Mouse (Mus musculus) spleen, adult 2 months (tissue): ENCODE measurements at regions not wholly inside any gene's neighbourhood (a gene's known extent, or its start where the extent isn't known, plus 50 kb on each side); places are given as distances from the start of the nearest gene placed in this dataset.

ENCODE experiments used
- DNase-seq, 2 experiments: peaks; one replicate each; pipeline versions ENCODE4 v3.0.0 to v3.0.0-alpha.2; 2012 to 2021; ENCODE audit warnings: low spot score in 2 of 2, low read depth in 1 of 2
- H3K27ac ChIP-seq: fragments of 200-500 bp; 2 replicates; pipeline ENCODE4 v1.5.1; 2012; ENCODE audit warnings: low read length, inconsistent platforms; ENCODE audit not compliant: insufficient read depth
- H3K27me3 ChIP-seq: fragments of 200-500 bp; 2 replicates; pipeline ENCODE4 v1.6.1; 2012; ENCODE audit warnings: mild to moderate bottlenecking, moderate library complexity, low read length, inconsistent platforms; ENCODE audit not compliant: control insufficient read depth, insufficient read depth
- H3K36me3 ChIP-seq: fragments of 200-500 bp; 2 replicates; pipeline ENCODE4 v1.6.1; 2012; ENCODE audit warnings: mild to moderate bottlenecking, low read length, inconsistent platforms; ENCODE audit not compliant: control insufficient read depth, insufficient read depth
- H3K4me1 ChIP-seq: fragments of 200-500 bp; 2 replicates; pipeline ENCODE4 v1.6.1; 2011; ENCODE audit warnings: inconsistent platforms; ENCODE audit not compliant: control insufficient read depth, insufficient read depth, insufficient read length
- H3K4me3 ChIP-seq: fragments of 200-500 bp; 2 replicates; pipeline ENCODE4 v1.5.1; 2011; ENCODE audit warnings: mild to moderate bottlenecking, inconsistent platforms; ENCODE audit not compliant: insufficient read depth, insufficient read length; ENCODE audit errors: extremely low read depth
- CTCF ChIP-seq: fragments of 200-500 bp; IDR thresholded peaks from 2 replicates; pipeline ENCODE4 v1.5.1; 2011; ENCODE audit warnings: mild to moderate bottlenecking, inconsistent platforms; ENCODE audit not compliant: insufficient read depth, insufficient read length, insufficient replicate concordance; ENCODE audit errors: extremely low read depth
- POLR2A ChIP-seq: fragments of 200-500 bp; IDR thresholded peaks from 2 replicates; pipeline ENCODE4 v1.6.1; 2011; ENCODE audit warnings: low read depth, low read length, inconsistent platforms
- WGBS: fragments of 180-500 bp; shearing (Covaris S2); methylation state at CpG from one replicate; pipeline ENCODE4 v1.1.7; 2018; 5-methylcytosine and 5-hydroxymethylcytosine counted together

- no peak overlapping the region for H3K27ac ChIP-seq
- DNase-seq: no peak
These were observed 166.3 kb downstream of the Plpp3 start for GRCm38 (mm10) chr4:105323446-105323845.

DNA sequence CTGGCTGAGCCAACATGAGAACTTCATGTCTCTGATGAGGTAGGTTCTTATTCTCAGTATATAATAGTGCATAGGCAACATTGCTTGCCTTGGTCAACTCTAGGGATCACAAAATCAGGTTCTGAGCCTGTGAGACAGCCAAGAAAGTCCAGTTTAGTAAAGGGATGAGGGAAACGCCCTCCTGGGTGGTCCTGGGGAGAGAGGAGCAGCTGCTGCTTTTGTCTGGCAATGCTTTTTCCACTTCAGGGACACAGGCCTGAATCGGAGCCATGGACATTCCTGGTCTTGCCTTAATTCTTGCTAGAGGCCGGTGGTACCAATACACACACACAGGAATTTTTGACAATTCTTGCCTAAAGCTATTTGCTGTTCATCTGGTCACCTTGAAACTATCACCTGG lies 169.8 kb downstream of the Plpp3 start:
- H3K27ac ChIP-seq: no peak overlapping the region
- no peaks in the 10 kb centered on the region for H3K27me3 ChIP-seq
- H3K36me3 ChIP-seq: no peaks in the 10 kb centered on the region
- 79% methylated on average over 3 of the region's 3 CpGs for WGBS
- no peaks in the 10 kb centered on the region for H3K4me1 ChIP-seq
- no peak overlapping the region for H3K4me3 ChIP-seq
- no peak for DNase-seq
- no peak for TF ChIP-seq CTCF
- TF ChIP-seq POLR2A: no peak

More at GRCm38 (mm10) chr4:105323446-105323845, 166.3 kb downstream of the Plpp3 start:
- H3K4me3 ChIP-seq: no peak overlapping the region
- WGBS: 90% methylated on average over 1 of the region's 1 CpGs
- H3K27me3 ChIP-seq: no peaks in the 10 kb centered on the region
- no peaks in the 10 kb centered on the region for H3K36me3 ChIP-seq
- TF ChIP-seq POLR2A (no peak), CTCF (no peak)
- H3K4me1 ChIP-seq: no peaks in the 10 kb centered on the region

DNA sequence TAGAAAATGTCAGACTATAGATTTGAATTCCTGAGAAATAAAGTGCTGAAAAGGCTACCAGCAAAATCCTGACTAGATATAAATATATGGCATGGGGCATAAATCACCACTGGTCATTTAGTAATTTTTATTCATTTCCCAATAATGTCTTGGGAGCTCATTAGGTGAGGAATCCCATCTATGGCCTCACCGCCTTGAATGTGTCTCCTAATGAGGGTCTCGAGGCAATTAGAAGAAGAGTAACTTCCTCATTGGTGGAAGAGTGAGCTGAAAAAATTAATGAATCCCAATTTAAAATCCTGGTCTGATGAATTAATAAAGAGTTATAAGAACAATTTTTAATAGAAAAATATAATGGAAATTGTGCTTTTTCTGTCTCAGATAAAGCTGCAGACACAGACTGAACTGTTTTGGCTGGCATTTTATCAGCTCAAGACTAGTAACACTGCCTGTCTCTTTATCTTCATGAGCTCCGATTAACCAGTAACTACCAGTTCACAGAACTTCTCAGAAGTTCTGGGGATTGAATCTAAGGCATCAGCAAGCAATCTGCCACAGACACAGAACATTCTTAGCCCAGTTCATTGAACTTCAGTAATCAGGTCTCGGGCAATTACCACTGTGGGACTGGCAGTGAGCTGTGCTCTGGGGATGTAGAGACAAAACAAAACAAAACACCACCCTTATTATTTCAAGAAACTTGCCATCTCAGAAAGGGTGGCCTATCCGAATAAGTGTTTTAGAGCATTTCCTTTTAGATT lies 170.7 kb downstream of the Plpp3 start:
- WGBS: 86% methylated on average over 5 of the region's 5 CpGs
- Histone ChIP-seq H3K36me3 (no peaks in the 10 kb centered on the region), H3K4me1 (no peaks in the 10 kb centered on the region), H3K27ac (no peak overlapping the region), H3K4me3 (no peak overlapping the region), H3K27me3 (no peaks in the 10 kb centered on the region)
- DNase-seq: no peak
- TF ChIP-seq POLR2A: no peak
- TF ChIP-seq CTCF: no peak

DNA sequence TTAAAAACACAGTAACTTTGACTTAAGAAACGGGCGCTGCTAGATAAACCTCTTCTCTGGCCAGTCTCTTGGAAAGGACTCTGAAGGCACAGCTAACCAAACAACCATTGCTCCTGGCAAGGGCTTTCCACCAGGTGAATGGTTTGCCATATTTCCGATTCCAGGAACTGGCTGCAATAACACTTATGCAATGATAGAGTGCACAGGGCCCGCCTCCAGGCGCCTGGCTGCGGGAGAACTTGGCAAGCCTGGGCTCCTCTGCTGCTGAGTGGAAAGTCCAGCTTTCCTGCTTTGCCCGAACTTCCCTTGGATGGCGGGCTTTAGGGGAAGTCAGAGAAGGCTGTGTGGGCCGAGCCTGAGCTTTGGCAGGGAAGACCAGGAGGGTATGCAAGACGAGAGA lies 171.6 kb downstream of the Plpp3 start:
- WGBS: 78% methylated on average over 10 of the region's 10 CpGs
- Histone ChIP-seq H3K36me3 (no peaks in the 10 kb centered on the region), H3K27me3 (no peaks in the 10 kb centered on the region), H3K4me1 (no peaks in the 10 kb centered on the region), H3K4me3 (no peak overlapping the region), H3K27ac (no peak overlapping the region)
- TF ChIP-seq CTCF (no peak), POLR2A (no peak)
- no peak for DNase-seq

DNA sequence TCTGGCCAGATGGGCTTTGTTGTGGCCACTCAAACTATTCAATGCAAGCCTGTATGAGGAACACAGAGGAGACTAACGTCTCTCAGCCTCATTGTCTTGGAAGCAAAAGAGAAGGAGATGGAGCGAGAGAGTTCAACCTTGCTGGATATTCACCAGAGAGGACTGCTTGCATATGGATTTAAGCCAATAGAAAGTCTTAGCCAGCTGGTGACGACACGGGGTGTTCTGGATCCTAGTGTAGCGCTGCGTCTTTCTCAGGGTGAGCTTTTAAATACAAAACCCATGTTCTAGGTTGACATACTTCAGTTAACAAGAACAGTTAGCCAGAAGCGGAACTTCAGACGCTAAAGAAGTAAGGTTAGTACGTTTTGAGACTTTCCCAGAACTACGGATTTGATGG lies 174.9 kb downstream of the Plpp3 start:
- WGBS: 94% methylated on average over 10 of the region's 10 CpGs
- no peak overlapping the region for H3K27ac ChIP-seq
- H3K27me3 ChIP-seq: no peaks in the 10 kb centered on the region
- no peaks in the 10 kb centered on the region for H3K36me3 ChIP-seq
- no peak for DNase-seq
- no peak overlapping the region for H3K4me3 ChIP-seq
- no peaks in the 10 kb centered on the region for H3K4me1 ChIP-seq
- no peak for TF ChIP-seq CTCF
- TF ChIP-seq POLR2A: no peak

GRCm38 (mm10) chr4:105335872-105336271 lies 178.7 kb downstream of the Plpp3 start:
- H3K4me3 ChIP-seq: no peak overlapping the region
- no peaks in the 10 kb centered on the region for H3K27me3 ChIP-seq
- TF ChIP-seq CTCF (no peak), POLR2A (no peak)
- 61% methylated on average over 1 of the region's 1 CpGs for WGBS
- no peaks in the 10 kb centered on the region for H3K4me1 ChIP-seq
- no peak for DNase-seq
- no peaks in the 10 kb centered on the region for H3K36me3 ChIP-seq
- H3K27ac ChIP-seq: no peak overlapping the region

DNA sequence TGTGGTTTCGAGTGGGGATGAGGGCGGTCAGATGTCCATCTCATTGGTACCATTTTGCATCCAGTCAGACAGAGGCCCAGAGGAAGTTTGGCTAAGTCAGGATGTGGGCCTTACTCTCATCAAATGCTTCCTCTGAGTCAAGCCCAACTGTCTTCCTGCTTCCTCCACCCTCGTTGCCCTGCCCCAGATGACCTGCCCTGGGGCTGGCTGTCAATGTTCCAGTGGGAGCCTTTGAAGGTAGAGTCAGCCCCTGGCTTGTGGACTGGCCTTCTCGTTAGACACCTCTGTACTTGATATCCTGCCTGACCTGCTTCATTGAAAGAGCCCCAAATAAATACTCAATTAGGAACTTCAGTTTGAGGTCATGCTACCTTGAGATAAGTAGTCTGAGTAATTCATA lies 179.4 kb downstream of the Plpp3 start:
- Histone ChIP-seq H3K36me3 (no peaks in the 10 kb centered on the region), H3K4me1 (no peaks in the 10 kb centered on the region), H3K27me3 (no peaks in the 10 kb centered on the region), H3K27ac (no peak overlapping the region), H3K4me3 (no peak overlapping the region)
- DNase-seq: no peak
- WGBS: 66% methylated on average over 4 of the region's 4 CpGs
- no peak for TF ChIP-seq POLR2A
- no peak for TF ChIP-seq CTCF

DNA sequence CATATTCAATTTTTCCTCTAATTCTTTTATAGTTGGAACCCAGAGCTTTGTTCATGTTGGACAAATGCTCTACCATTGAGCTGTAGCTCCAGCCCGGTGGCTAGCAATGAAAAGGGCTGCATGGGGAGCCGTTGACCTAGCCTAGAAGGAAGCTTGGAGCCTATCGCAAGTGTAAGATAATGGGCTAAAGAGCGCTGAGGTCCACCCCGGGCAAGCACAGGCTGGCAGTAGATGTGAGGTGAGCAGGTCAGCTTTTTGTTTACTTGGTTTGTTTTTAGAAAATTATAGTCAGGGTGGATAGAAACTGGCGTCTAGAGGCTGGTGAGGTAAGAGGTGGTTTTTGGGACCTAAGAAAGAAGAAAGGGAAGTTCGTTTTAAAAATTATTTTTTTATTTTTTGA lies 181.0 kb downstream of the Plpp3 start:
- no peak for DNase-seq
- Histone ChIP-seq H3K4me3 (no peak overlapping the region), H3K36me3 (no peaks in the 10 kb centered on the region), H3K27ac (no peak overlapping the region), H3K27me3 (no peaks in the 10 kb centered on the region), H3K4me1 (no peaks in the 10 kb centered on the region)
- TF ChIP-seq CTCF (no peak), POLR2A (no peak)
- WGBS: 79% methylated on average over 7 of the region's 7 CpGs
